Mouse (Mus musculus): ENCODE measurements around the gene Eif4e3. TPM values are rescaled to one million over a fixed set of nuclear protein-coding genes. Genes with fewer than 3 reads are reported as not detected.

Gene Eif4e3
- total and polyA plus RNA-seq, 3 experiments, result 9.8 to 16.3 (median 11.8) TPM

- TF ChIP-seq NRF1 (IDR thresholded peaks at IDR 0.05; ENCODE audit: low read depth, low read length) (0 out of 2 replicates have a peak, but pooled peaks have one; percentile 10), TBP (conservative IDR thresholded peaks at IDR 0.05; ENCODE audit: low read depth, low read length) (no peak), CTCF (conservative IDR thresholded peaks at IDR 0.05 in 1 of 2, IDR thresholded peaks at IDR 0.05 in 1 of 2; ENCODE audit: low read depth in 2 of 2, low read length in 2 of 2) (no peak)
Observed at GRCm38 (mm10) chr6:99663232-99663631, 3.3 kb downstream of the Eif4e3 start (continued).

- TF ChIP-seq ZC3H11A (IDR thresholded peaks at IDR 0.05; ENCODE audit: low read depth, low read length), result no peak
- no peak for TF ChIP-seq POLR2A (IDR thresholded peaks at IDR 0.05; ENCODE audit: low read depth, low read length)
- TF ChIP-seq ZMIZ1 (IDR thresholded peaks at IDR 0.05; ENCODE audit: low read depth, low read length), result no peak
- TF ChIP-seq NRF1 (IDR thresholded peaks at IDR 0.05; ENCODE audit: low read depth, low read length), result no peak
- no peak for TF ChIP-seq SMC3 (IDR thresholded peaks at IDR 0.05; ENCODE audit: low read depth, low read length)
- TF ChIP-seq MAX (IDR thresholded peaks at IDR 0.05; ENCODE audit: low read length), result no peak
- no peak for TF ChIP-seq ZKSCAN1 (IDR thresholded peaks at IDR 0.05; ENCODE audit: borderline replicate concordance, low read depth, low read length)
- no peak for TF ChIP-seq EP300 (IDR thresholded peaks at IDR 0.05; ENCODE audit: low read length)
- no peak for TF ChIP-seq MXI1 (IDR thresholded peaks at IDR 0.05; ENCODE audit: low read depth, low read length)
- TF ChIP-seq TCF12 (IDR thresholded peaks at IDR 0.05; ENCODE audit: low read depth, low read length), result no peak
- TF ChIP-seq SIN3A (IDR thresholded peaks at IDR 0.05; ENCODE audit: low read length), result no peak
- TF ChIP-seq IRF4 (IDR thresholded peaks at IDR 0.05; ENCODE audit: low read depth, low read length), result no peak
- no peak for TF ChIP-seq MAFK (IDR thresholded peaks at IDR 0.05; ENCODE audit: insufficient replicate concordance, low read length)
- no peak for TF ChIP-seq CHD1 (IDR thresholded peaks at IDR 0.05; ENCODE audit: low read depth, low read length)
- no peak for TF ChIP-seq ELF1 (IDR thresholded peaks at IDR 0.05; ENCODE audit: low read depth, low read length)
- no peak for TF ChIP-seq MEF2A (IDR thresholded peaks at IDR 0.05; ENCODE audit: borderline replicate concordance, low read depth, low read length)
- TF ChIP-seq RCOR1 (conservative IDR thresholded peaks at IDR 0.05; ENCODE audit: low read depth, low read length), result no peak
- no peak for TF ChIP-seq TBP (conservative IDR thresholded peaks at IDR 0.05; ENCODE audit: low read depth, low read length)
- no peak for TF ChIP-seq USF2 (conservative IDR thresholded peaks at IDR 0.05; ENCODE audit: low read depth, low read length)
- TF ChIP-seq POLR2AphosphoS2 (IDR thresholded peaks at IDR 0.05; ENCODE audit: low read depth, low read length), result no peak
- no peak overlapping the region for H3K27ac ChIP-seq (ENCODE audit: insufficient read depth, low read depth)
- no peak overlapping the region for H3K4me3 ChIP-seq (replicated peaks in 1 of 3; ENCODE audit: low read depth in 2 of 3, low read length in 2 of 3, poor library complexity in 1 of 3)
- dilution Hi-C loops (cut with MboI; ENCODE audit: extremely low pct_ligation_motif_present, extremely low pct_unique_long_range_greater_than_20kb, low sequenced_read_pairs) (no loop called here), in situ Hi-C loops (cut with MboI; ENCODE audit: low pct_ligation_motif_present, low pct_unique_long_range_greater_than_20kb, low sequenced_read_pairs) (loop anchor here (25.0 kb wide), 1 partner anchor 127 kb away; no protein-coding TSS in a partner anchor)
- H3K4me1 ChIP-seq (ENCODE audit: control insufficient read depth in 1 of 2, insufficient read depth in 2 of 2), result peaks cover 22 to 47% of the 10 kb centered on the region in 2 experiments
- H3K4me2 ChIP-seq (ENCODE audit: insufficient read depth, low read depth, poor library complexity, severe bottlenecking), result no peak overlapping the region
- peaks cover 7% of the 10 kb centered on the region; the same call in 1 of the 2 replicates for H3K79me2 ChIP-seq (replicated peaks; ENCODE audit: control insufficient read depth, extremely low read depth, insufficient read depth, poor library complexity, severe bottlenecking)
- H3K9me3 ChIP-seq (replicated peaks; ENCODE audit: low read length), result no peaks in the 10 kb centered on the region
- H3K9ac ChIP-seq (ENCODE audit: insufficient read depth, low read depth), result no peak overlapping the region
- DNase-seq (ENCODE audit: extremely low read depth), result no peak
- no peaks in the 10 kb centered on the region for H3K27me3 ChIP-seq (replicated peaks)
- peaks cover 0 to 40% of the 10 kb centered on the region in 2 experiments for H3K36me3 ChIP-seq (replicated peaks in 1 of 2; ENCODE audit: control insufficient read depth in 1 of 2, insufficient read depth in 1 of 2, low read length in 1 of 2)
Observed at GRCm38 (mm10) chr6:99660443-99660842, 6.1 kb downstream of the Eif4e3 start.
